Mouse (Mus musculus): ENCODE results near the gene Irf2. TPM values are rescaled to one million over a fixed set of nuclear protein-coding genes. Genes with fewer than 3 reads are reported as not detected.

Irf2 gene
- polyA plus RNA-seq, 1 experiment: 29.9 TPM

DNA sequence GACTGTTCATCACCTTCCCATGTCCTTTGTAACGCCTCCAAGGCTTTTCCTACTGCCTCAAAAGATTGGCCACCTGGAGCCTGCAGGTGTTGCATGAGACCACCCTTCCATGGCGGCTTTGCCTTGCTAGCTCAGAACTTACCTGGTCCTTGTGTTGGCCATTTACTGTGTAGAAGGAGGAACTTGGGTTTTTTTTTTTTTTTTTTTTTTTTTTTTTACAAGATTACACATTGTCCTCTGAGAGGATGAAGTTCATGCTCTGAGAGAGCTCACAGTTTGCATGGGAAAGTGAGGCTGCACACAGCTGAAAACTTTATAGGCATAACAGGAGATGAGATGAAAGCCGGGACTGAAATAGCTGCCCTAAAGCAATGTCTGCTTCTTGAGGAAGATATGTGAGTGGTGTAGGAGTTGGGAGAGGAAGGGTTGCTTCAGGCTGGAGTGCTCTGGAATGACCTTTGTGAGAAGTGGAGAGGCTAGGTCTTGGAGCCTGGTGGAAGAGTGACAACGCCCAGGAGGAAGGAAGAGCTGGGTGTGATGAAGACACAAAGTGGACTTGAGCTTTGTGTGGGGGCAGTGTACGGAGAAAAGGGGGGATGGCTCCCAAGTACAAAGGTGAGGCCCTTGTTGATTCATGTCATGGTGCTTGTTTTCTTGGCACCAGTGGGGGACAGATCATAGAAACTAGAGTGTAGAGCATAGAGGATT lies 52.3 kb downstream of the Irf2 start:
- no peaks in the 10 kb centered on the region for H3K9me3 ChIP-seq
- no peaks in the 10 kb centered on the region for H3K27me3 ChIP-seq (replicated peaks)
- peak overlapping the region; percentile 60 for H3K4me3 ChIP-seq (replicated peaks)
- peaks cover 86% of the 10 kb centered on the region for H3K4me1 ChIP-seq
- TF ChIP-seq FLI1 (IDR thresholded peaks at IDR 0.05; ENCODE audit: low read length) (no peak; the same call in 1 of the 2 replicates), GATA1 (IDR thresholded peaks at IDR 0.05; ENCODE audit: borderline replicate concordance, low read length) (no peak)
- peaks cover 65% of the 10 kb centered on the region for H3K36me3 ChIP-seq (replicated peaks; ENCODE audit: low read length)

DNA sequence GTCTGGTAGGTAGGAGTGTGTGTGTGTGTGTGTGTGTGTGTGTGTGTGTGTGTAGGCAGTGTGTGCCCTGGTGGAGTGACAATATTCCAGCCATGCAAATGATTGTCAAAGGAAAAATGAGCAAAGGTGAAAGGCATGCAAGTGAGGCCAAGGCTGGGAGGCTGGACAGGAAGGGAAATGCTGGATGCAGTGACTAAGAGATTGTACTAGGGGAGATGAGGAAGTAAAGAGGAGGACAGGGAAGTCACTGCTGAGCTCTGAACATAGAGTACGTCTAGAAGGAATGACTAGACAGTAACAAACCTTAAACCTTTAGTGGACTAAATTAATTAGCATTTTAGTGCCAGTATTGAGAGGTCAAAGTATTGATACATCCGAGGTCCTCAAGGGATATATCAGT lies 53.1 kb downstream of the Irf2 start:
- peaks cover 66% of the 10 kb centered on the region for H3K36me3 ChIP-seq (replicated peaks; ENCODE audit: low read length)

DNA sequence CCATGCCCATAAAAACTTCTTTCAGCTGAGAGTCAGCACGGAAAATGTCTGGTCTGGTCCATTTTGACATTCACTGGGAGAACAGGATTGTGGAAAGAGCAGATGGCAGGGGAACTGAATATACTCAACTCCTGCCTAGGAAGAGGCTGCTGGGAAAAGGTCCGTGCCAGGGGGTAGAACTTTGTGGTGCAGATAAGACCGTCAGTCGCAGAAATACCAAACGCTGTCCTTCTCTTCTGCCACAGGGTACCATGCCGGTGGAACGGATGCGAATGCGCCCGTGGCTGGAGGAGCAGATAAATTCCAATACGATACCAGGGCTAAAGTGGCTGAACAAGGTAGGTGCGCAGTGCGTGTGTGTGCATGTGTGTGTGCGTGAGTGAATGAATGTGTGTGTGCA lies 53.7 kb downstream of the Irf2 start:
- no peaks in the 10 kb centered on the region for H3K9me3 ChIP-seq
- no peaks in the 10 kb centered on the region for H3K27me3 ChIP-seq (replicated peaks)
- TF ChIP-seq GATA1 (IDR thresholded peaks at IDR 0.05; ENCODE audit: borderline replicate concordance, low read length): no peak
- no peak for TF ChIP-seq FLI1 (IDR thresholded peaks at IDR 0.05; ENCODE audit: low read length)
- H3K36me3 ChIP-seq (replicated peaks; ENCODE audit: low read length): peaks cover 67% of the 10 kb centered on the region
- peaks cover 76% of the 10 kb centered on the region for H3K4me1 ChIP-seq
- peak overlapping the region; percentile 75 for H3K4me3 ChIP-seq (replicated peaks)

More for the DNA sequence above, 53.1 kb downstream of the Irf2 start:
- no peaks in the 10 kb centered on the region for H3K9me3 ChIP-seq
- H3K4me3 ChIP-seq (replicated peaks): peak overlapping the region; percentile 29
- TF ChIP-seq FLI1 (IDR thresholded peaks at IDR 0.05; ENCODE audit: low read length): no peak
- no peak for TF ChIP-seq GATA1 (IDR thresholded peaks at IDR 0.05; ENCODE audit: borderline replicate concordance, low read length)
- H3K4me1 ChIP-seq: peaks cover 78% of the 10 kb centered on the region
- no peaks in the 10 kb centered on the region for H3K27me3 ChIP-seq (replicated peaks)

DNA sequence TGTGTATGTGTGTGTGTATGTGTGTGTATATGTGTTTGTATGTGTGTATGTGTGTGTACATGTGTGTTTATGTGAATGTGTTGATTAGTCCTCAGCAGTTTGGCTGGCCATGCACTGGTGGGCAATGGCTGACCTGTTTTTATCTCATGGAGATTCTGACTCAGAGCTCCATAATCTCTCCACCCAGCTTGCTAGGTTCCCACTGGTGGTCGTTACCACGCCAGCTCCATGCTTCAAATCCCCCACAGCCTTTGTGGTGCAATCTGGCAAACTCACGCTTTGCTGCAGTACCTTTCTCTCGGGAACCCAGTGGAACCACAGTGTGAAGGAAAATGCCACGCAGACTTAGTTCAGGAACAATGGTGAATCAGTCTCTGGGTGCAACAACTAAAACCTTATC lies 54.8 kb downstream of the Irf2 start:
- peaks cover 67% of the 10 kb centered on the region for H3K36me3 ChIP-seq (replicated peaks; ENCODE audit: low read length)
- TF ChIP-seq FLI1 (IDR thresholded peaks at IDR 0.05; ENCODE audit: low read length): no peak
- TF ChIP-seq GATA1 (IDR thresholded peaks at IDR 0.05; ENCODE audit: borderline replicate concordance, low read length): no peak
- H3K4me3 ChIP-seq (replicated peaks): no peak overlapping the region
- no peaks in the 10 kb centered on the region for H3K9me3 ChIP-seq
- peaks cover 76% of the 10 kb centered on the region for H3K4me1 ChIP-seq
- no peaks in the 10 kb centered on the region for H3K27me3 ChIP-seq (replicated peaks)

DNA sequence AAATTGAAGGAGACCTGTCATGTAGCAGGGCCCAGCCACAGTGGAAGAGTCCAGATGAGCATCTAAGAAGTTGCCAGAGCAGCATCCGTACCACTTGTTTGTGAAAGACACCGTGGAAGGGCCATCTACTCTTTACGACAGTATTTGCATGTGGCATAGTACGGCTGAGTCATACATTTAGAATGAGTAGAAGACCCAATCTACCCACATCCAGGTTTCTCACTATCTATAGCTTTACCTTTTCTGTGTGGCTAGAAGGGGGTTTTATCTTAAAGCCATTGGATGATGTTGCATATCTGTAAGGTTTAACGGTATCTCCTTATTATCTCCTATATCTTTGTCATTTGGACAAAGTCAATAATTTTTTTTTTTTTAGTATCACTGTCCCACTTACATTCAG lies 59.7 kb downstream of the Irf2 start:
- Histone ChIP-seq H3K9me3 (no peaks in the 10 kb centered on the region), H3K4me1 (peaks cover 67% of the 10 kb centered on the region), H3K27me3 (replicated peaks) (no peaks in the 10 kb centered on the region), H3K4me3 (replicated peaks) (no peak overlapping the region), H3K36me3 (replicated peaks; ENCODE audit: low read length) (peaks cover 91% of the 10 kb centered on the region)
- no peak for TF ChIP-seq FLI1 (IDR thresholded peaks at IDR 0.05; ENCODE audit: low read length)
- no peak for TF ChIP-seq GATA1 (IDR thresholded peaks at IDR 0.05; ENCODE audit: borderline replicate concordance, low read length)

DNA sequence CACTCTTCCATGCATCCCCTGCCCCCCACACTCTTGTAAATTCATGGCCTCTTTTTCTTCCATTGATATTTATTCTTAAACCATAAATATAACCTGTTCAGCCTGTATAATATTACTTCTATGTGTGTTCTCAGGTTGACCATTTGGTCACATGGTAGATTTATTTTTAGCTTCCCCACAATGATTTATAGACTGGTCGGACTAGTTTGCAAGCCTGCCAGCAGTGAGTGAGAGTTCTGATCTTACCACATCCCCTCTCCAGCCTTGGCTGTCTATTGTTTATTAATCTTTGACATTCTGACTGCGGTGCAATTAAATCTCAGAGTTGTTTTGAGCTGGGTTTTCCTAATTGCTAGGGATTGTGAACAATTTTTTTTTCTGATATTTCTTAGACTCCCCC lies 60.2 kb downstream of the Irf2 start:
- Histone ChIP-seq H3K4me1 (peaks cover 67% of the 10 kb centered on the region), H3K4me3 (replicated peaks) (no peak overlapping the region), H3K27me3 (replicated peaks) (no peaks in the 10 kb centered on the region), H3K36me3 (replicated peaks; ENCODE audit: low read length) (peaks cover 91% of the 10 kb centered on the region), H3K9me3 (no peaks in the 10 kb centered on the region)
- TF ChIP-seq FLI1 (IDR thresholded peaks at IDR 0.05; ENCODE audit: low read length) (no peak), GATA1 (IDR thresholded peaks at IDR 0.05; ENCODE audit: borderline replicate concordance, low read length) (no peak)

DNA sequence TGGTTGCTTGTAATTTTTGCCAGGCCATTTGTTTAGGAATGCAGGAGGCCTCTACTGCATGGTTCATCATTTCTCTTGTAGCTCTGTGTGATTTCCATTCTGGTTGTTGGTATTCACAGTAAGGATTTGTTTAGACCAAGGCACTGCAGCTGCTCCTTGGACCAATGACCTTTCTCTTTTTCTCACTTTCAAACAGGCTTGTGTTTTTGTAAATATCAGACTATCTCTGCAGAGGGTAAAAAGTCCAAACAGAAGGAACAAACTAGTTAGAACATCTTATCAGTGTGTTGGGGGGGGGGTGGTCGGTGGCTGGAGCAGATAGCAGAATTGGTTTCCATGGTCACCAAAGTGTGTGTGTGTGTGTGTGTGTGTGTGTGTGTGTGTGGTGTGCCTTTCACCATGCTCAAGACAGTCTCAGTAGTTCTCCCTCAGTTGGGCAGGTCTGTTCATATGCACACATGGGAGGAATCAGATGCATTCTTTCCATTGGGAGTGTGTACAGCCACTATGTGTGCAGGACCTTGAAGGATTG lies 61.7 kb downstream of the Irf2 start:
- Histone ChIP-seq H3K4me1 (peaks cover 76% of the 10 kb centered on the region), H3K36me3 (replicated peaks; ENCODE audit: low read length) (peaks cover 91% of the 10 kb centered on the region), H3K9me3 (no peaks in the 10 kb centered on the region), H3K27me3 (replicated peaks) (no peaks in the 10 kb centered on the region), H3K4me3 (replicated peaks) (peak overlapping the region; percentile 2)
- TF ChIP-seq GATA1 (IDR thresholded peaks at IDR 0.05; ENCODE audit: borderline replicate concordance, low read length) (no peak), FLI1 (IDR thresholded peaks at IDR 0.05; ENCODE audit: low read length) (no peak)

DNA sequence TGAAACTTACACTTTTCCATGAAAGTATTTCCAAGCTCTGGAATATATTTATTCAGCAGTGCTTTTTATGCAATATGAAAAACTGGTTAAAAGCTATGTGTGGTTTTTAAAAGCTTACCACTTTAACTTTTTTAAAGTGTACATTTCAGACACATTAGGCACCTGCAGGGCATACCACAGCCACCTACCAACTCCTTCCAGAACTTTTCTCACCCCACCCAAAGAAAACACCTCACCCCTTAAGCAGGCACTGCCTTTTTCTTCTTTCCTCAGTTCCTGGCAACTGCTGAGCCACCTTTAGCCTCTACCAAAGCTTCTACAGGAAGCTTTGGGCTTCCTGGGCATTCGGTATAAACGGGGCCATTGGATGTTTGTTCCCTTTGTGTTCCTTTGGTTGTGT lies 62.5 kb downstream of the Irf2 start:
- peaks cover 72% of the 10 kb centered on the region for H3K4me1 ChIP-seq
- no peaks in the 10 kb centered on the region for H3K9me3 ChIP-seq
- no peaks in the 10 kb centered on the region for H3K27me3 ChIP-seq (replicated peaks)
- H3K4me3 ChIP-seq (replicated peaks): no peak overlapping the region
- no peak for TF ChIP-seq GATA1 (IDR thresholded peaks at IDR 0.05; ENCODE audit: borderline replicate concordance, low read length)
- no peak for TF ChIP-seq FLI1 (IDR thresholded peaks at IDR 0.05; ENCODE audit: low read length)
- peaks cover 91% of the 10 kb centered on the region for H3K36me3 ChIP-seq (replicated peaks; ENCODE audit: low read length)

DNA sequence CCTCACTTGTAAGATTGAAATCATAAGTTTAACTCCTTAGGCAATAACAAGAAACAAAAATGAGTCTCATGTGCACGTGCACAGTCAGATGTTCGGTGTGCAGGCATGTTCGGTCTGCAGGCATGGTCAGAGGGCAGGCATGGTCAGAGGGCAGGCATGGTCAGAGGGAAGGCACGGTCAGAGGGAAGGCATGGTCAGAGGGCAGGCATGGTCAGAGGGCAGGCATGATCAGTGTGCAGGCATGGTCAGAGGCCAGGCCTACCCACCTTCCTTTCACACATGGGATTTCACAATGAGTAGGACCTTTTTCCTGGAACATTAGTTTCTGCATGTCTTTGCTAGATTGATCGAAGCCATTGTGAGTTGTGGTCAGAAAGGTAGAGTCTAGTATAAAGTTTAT lies 65.2 kb downstream of the Irf2 start:
- peaks cover 64% of the 10 kb centered on the region for H3K4me1 ChIP-seq
- H3K4me3 ChIP-seq (replicated peaks): peak overlapping the region; percentile 83
- TF ChIP-seq GATA1 (IDR thresholded peaks at IDR 0.05; ENCODE audit: borderline replicate concordance, low read length): no peak
- no peak for TF ChIP-seq FLI1 (IDR thresholded peaks at IDR 0.05; ENCODE audit: low read length)
- no peaks in the 10 kb centered on the region for H3K27me3 ChIP-seq (replicated peaks)
- no peaks in the 10 kb centered on the region for H3K9me3 ChIP-seq
- H3K36me3 ChIP-seq (replicated peaks; ENCODE audit: low read length): peaks cover 92% of the 10 kb centered on the region

DNA sequence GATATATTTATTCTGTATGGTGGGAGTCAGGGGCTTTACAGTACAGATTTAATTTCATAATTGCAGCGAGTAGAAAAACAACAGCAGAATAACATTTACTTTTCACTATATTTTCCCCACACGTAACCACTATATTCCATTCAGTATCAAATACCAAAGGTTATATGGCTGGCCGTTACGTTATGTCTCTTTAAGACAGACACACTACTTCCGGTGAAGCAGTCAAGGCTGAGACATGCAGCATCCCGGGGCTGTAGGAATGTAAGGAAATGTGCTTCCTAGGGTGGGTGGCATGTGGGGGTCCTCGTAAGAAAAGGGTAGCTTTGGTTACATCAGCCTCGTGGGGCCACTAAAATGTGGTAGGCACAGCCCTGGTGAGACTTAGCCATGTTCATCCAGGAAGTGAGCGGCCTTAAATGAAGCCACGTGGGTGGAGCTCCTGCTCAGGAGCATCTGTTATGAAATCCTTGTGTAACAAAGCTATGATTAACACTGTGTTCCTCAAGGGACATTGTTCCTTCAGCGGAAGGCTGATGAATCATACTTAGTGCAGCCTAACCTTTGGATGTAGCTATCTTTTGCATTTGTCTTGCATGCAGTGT lies 71.6 kb downstream of the Irf2 start:
- Histone ChIP-seq H3K4me3 (replicated peaks) (peak overlapping the region; percentile 7), H3K4me1 (peaks cover 65% of the 10 kb centered on the region), H3K36me3 (replicated peaks; ENCODE audit: low read length) (peaks cover 98% of the 10 kb centered on the region)

More for the DNA sequence above, 71.6 kb downstream of the Irf2 start:
- no peaks in the 10 kb centered on the region for H3K27me3 ChIP-seq (replicated peaks)
- H3K9me3 ChIP-seq: no peaks in the 10 kb centered on the region
- TF ChIP-seq FLI1 (IDR thresholded peaks at IDR 0.05; ENCODE audit: low read length): no peak
- no peak for TF ChIP-seq GATA1 (IDR thresholded peaks at IDR 0.05; ENCODE audit: borderline replicate concordance, low read length)
